Mouse (Mus musculus) gonadal fat pad, adult 2 months (tissue): ENCODE results near the gene Gm13290. TPM values are rescaled to one million over a fixed set of nuclear protein-coding genes. Genes with fewer than 3 reads are reported as not detected.
"Not testable (repeated sequence)": the region's sequence is repeated elsewhere in the genome, so short reads cannot be mapped to it uniquely, and the experiment has no call there.

Source experiments
- DNase-seq: peaks from one replicate; pipeline ENCODE4 v3.0.0-alpha.2; 2012; ENCODE audit warnings: low read depth
- polyA plus RNA-seq: library from polyadenylated mRNA; depleted of rRNA; stranded (reverse); fragments of >200 nt; gene quantifications from 2 replicates; pipeline ENCODE4 v1.2.3, GENCODE M21; 2012; rRNA removed

Gene Gm13290
- polyA plus RNA-seq = not detected in 2 replicates

DNA sequence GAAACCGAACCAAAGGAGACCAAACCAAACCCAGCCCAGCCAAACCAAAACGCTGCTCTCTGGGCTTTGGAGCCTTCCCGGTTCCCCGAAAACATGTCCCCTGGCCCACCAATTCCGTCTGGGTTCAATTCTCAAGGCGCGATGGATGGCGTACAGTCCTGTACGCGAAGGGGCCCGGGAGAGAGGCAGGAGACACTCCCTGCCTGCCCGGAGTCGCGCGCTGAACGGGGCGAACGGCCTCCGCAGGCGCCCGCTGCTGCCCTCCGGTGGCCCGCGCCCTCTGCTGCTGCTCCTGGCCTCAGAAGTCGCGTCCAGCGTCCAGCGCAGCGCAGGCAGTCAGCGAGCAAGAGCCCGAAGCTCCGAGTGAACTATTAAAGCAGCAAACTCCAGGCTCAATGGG is at the start of gene Gm13290:
Gm13290 (plus strand) TSS at position 301 of the 400 bp plus-strand sequence.
- DNase-seq = not testable (repeated sequence)

DNA sequence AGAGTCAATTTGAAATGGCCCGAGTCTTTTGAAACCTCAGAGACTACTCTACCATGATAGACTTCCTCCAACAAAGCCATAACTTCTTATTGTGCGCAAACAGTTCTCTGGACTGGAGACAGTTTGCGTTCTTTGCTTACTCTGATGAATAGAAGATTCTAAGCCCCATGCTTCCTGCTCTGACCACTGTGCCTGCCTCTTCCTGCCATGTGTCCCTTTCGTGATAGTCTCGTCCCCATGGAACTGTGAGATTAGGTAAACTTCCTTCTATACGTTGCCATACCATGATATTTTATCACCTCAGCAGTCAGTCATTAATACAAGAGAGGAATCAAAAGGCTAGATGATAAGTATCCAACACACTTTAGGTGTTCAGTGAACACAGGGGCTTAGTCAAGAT is 46.9 kb upstream of the Gm13290 start:
- DNase-seq = no peak

DNA sequence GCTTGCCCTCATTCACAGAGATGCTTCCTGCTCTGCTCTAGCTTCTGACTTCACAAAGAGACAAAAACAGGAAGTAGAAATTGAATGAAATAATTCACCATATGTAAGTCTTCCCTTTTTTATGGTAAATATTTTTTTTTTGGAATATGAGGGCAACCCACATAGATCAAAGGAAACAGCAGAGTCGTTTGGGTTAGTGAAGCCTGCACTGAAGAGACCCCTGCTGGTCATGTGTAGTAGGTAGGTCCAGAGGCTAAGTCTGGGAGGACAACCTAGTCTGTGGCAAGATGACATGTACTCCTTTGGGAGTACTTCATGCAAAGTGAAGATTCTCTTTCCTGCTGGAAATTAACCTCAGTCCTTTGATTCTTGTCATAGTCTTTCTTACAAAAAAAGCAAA is 46.3 kb upstream of the Gm13290 start:
- DNase-seq = no peak

DNA sequence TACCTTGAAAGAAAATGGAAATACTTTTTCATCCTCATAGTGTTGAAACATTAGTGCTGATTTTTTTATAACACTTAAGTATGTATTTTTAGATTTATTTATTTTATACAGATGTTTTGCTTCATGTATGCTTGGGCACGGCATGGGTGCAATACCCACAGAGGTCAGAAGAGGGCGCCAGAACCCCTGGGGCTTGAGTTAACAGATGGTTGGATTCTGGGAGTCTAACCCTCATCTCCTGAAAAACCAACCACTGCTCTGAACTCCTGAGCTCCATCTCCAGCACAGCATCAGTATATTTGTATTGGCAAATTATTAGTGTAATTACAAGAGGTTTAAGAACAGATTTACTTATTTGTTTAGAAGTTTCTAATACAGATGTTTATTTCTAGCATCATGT is 35.2 kb upstream of the Gm13290 start:
- DNase-seq = no peak

DNA sequence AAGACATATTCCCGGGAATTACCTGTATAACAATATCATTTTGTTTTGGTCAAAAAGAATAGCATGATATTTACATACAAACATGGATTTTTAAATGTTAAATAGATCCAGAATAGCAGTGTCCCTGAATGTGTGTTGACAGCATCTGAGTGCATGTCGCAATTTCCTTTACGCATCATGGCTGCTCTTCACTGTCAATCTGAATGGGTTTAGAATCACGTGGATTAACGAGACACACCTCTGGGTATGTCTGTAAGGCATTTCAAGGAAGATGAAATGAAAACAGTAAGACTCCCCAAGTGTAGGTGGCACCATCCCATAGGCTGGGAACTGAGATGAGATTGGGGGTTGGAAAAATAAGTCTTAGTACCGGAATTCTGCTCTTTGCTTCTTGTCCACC is 34.6 kb upstream of the Gm13290 start:
- DNase-seq = no peak

DNA sequence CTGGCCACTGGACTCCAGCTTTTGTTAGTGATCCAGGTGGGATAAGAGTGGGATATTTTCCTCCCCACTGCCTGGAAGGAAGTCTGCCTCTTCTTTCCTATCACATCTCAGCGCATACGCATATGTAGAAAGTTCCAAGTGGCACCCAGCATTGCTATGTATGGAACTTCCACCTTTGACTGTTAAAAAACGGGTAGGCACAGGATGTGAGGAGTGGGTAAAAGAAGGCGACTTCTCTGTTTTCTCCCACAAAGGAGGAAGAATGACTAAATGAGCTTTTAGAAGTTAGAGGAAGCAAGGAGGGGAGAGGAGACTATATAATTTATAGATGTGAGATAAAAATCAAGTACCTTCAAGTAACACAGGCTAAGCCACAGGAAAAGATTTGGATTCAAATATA is 32.2 kb upstream of the Gm13290 start:
- no peak for DNase-seq

DNA sequence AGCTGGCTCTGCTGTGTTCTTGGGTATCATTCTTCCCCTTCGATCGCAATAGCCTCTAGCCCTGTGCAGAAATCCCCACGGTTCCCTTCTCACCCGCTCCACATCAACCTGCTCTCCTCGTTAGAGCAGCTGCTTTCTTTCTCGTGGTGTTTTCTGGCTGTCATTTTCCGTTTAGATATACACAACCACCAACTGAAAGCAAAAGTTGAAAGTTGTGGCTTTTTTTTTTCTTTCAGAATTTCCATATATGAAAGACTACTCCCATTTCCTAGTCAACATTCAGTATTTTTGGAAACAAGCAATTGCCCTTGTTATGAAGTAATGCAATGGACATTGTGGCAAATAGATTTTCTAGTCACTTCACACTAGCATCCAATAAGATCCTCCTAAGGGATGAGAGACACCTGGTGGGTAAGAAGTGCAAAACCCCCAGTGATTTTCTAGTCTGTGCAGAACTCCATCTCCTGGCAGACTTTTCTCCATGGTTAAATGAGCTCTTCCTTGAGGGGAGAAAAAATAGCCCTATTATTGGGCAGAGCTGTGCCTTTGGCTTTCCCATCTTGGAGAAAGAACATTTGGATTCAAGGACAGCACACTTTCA is 30.8 kb upstream of the Gm13290 start:
- no peak for DNase-seq

DNA sequence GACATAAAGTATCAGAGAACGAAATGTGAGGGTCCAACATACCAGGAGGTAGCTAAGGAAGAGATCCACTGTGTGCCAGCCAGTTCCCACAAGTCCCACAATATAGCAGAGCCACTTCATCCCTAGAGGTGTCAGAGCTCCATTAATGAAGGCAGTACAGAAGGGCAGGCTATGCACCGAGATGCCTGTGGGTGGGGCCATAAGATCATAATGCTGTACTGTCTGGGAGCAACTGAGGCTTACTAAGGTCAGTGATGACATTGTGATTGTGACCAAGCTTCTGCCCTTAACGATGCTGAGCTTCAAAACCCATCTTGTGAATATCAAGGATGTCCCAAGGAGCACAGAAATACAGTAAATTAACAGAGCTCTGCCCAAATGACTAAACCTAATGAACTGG is 29.4 kb upstream of the Gm13290 start:
- no peak for DNase-seq

DNA sequence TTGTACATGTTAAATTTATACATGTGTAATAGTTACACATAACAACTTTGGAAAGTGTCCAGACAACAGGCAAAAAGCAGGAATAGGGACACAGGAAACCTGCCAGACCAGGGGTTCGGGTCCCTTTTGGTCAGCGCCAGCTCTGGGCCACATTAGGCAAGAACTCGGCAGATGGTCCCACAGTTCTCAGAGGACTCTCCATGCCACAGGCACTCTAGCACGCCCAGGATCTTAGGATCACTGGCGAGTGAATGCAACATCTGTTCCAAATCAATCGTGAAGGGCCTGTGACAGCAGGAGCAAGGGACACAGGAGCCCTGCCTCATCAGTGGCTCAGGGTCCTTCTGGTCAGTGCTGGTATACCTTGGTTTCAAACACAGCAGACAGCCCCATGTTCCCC is 23.7 kb upstream of the Gm13290 start:
- DNase-seq = no peak

DNA sequence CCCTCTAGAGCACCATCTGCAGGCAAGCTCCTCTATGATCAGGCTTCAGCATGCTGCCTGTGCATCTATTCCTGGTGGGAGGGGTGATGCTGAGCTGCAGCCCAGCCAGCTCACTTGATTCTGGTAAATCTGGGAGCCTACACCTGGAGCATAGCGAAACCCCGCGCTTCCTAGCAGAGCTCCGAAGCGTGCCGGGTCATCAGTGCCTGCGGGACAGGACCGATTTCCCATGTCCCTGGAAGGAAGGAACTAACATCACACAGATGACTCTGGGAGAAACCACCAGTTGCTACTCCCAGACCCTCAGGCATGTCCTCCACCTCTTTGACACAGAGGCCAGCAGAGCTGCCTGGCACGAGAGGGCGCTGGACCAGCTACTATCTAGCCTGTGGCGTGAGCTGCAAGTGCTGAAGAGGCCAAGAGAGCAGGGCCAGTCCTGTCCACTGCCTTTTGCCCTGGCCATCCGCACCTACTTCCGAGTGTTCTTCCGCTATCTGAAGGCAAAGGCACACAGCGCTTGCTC is 18.8 kb upstream of the Gm13290 start, which contains the start of gene Gm13271:
Gm13271 (plus strand) TSS at position 51 of the 523 bp plus-strand sequence.
- not testable (repeated sequence) for DNase-seq

DNA sequence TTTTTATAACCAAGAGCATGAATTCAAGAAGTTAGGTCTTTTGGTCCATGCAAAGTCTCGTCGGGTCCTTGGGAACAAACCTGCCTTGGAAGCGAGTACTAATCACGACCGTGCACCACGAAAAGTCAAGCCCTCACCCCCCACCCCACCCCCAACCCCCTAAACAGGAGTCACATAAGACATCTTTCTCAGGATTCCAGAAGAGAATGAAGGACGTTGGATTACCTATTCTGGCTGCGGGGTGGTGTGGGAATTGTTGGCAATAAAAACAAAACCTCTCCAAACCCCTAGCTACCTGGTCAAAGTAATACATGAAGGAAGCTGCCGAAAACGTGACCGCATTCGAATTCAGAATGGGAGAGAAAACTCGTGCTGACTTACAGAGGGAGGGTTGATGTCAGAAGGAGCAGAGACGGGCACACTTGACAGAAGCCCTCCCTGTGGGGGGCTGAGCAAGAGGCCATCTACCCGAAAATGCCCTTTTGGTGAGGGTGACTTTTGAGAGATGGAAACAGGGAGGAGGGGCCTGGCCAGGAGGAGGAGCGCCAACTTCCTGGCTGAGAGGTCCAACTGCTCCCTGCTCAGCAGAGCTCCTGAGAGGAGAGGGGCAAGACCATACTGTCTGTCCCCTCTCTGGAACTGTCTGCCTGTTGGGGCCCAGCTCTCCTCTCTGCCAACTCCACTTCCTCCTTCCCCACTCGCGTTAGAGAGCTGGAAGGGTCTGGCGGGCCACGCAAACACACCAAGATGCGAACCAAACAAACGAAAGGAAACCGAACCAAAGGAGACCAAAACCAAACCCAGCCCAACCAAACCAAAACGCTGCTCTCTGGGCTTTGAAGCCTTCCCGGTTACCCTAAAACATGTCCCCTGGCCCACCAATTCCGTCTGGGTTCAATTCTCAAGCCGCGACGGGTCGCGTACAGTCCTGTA is 16.8 kb upstream of the Gm13290 start:
- DNase-seq = not testable (repeated sequence)

DNA sequence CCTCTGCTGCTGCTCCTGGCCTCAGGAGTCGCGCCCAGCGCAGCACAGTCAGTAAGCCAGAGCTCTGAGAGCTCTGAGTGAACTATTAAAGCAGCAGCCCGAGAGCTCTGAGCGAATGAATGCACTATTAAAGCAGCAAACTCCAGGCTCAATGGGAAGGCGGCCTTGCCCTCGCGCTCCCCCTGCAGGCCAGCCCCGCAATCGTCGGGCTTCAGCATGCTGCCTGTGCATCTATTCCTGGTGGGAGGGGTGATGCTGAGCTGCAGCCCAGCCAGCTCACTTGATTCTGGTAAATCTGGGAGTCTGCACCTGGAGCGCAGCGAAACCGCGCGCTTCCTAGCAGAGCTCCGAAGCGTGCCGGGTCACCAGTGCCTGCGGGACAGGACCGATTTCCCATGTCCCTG is 16.0 kb upstream of the Gm13290 start:
- DNase-seq = peak; percentile 28

DNA sequence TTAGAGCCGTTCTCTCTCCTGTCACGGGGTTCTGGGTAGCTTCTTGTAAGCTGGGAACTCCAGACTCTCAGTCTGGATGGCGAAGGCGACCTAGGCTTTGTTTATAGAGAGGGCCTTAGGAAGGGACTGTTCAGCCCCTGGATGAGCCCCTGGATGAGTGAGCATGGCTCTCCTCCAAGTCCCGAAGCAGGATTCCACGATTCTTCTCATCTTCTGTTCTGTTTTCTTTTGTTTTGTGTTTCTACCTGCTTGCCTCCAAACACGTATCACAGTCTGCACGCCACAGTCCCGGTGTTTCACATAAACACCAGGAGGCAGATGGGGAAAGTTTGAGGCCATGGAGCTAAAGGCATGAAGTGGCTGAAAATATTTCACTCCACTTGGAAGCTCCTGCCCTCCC is 14.9 kb upstream of the Gm13290 start:
- DNase-seq = not testable (repeated sequence)

DNA sequence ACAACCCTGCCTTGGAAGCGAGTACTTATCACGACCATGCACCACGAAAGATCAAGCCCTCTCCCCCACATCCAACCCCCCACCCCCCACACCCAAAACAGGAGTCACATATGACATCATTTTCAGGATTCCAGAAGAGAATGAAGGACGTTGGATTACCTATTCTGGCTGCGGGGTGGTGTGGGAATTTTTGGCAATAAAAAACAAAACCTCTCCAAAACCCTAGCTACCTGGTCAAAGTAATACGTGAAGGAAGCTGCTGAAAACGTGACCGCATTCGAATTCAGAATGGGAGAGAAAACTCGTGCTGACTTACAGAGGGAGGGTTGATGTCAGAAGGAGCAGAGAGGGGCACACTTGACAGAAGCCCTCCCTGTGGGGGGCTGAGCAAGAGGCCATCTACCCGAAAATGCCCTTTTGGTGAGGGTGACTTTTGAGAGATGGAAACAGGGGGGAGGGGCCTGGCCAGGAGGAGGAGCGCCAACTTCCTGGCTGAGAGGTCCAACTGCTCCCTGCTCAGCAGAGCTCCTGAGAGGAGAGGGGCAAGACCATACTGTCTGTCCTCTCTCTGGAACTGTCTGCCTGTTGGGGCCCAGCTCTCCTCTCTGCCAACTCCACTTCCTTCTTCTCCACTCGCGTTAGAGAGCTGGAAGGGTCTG is 13.9 kb upstream of the Gm13290 start, which contains the start of gene Gm13283:
Gm13283 (plus strand) TSS at position 510 of the 659 bp plus-strand sequence.
- DNase-seq = not testable (repeated sequence)

DNA sequence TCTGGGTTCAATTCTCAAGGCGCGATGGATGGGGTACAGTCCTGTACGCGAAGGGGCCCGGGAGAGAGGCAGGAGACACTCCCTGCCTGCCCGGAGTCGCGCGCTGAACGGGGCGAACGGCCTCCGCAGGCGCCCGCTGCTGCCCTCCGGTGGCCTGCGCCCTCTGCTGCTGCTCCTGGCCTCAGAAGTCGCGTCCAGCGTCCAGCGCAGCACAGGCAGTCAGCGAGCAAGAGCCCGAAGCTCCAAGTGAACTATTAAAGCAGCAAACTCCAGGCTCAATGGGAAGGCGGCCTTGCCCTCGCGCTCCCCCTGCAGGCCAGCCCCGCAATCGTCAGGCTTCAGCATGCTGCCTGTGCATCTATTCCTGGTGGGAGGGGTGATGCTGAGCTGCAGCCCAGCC is 13.2 kb upstream of the Gm13290 start:
- not testable (repeated sequence) for DNase-seq

DNA sequence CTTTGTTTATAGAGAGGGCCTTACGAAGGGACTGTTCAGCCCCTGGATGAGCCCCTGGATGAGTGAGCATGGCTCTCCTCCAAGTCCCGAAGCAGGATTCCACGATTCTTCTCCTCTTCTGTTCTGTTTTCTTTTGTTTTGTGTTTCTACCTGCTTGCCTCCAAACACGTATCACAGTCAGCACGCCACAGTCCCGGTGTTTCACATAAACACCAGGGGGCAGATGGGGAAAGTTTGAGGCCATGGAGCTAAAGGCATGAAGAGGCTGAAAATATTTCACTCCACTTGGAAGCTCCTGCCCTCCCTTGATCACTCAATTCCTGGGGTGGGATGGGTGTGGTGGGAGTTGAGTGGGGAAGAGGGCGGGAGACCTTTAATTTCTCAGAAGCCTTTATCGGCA is 11.9 kb upstream of the Gm13290 start:
- not testable (repeated sequence) for DNase-seq

DNA sequence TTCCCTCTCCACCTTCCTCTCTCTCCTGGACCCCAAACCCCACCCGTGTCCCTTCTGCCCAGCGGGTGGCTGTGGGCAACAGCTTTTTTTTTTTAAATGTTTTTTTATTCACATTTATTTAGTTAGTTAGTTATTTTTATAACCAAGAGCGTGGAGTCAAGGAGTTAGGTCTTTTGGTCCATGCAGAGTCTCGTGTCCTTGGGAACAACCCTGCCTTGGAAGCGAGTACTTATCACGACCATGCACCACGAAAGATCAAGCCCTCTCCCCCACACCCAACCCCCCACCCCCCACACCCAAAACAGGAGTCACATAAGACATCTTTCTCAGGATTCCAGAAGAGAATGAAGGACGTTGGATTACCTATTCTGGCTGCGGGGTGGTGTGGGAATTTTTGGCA is 11.3 kb upstream of the Gm13290 start:
- DNase-seq = not testable (repeated sequence)

DNA sequence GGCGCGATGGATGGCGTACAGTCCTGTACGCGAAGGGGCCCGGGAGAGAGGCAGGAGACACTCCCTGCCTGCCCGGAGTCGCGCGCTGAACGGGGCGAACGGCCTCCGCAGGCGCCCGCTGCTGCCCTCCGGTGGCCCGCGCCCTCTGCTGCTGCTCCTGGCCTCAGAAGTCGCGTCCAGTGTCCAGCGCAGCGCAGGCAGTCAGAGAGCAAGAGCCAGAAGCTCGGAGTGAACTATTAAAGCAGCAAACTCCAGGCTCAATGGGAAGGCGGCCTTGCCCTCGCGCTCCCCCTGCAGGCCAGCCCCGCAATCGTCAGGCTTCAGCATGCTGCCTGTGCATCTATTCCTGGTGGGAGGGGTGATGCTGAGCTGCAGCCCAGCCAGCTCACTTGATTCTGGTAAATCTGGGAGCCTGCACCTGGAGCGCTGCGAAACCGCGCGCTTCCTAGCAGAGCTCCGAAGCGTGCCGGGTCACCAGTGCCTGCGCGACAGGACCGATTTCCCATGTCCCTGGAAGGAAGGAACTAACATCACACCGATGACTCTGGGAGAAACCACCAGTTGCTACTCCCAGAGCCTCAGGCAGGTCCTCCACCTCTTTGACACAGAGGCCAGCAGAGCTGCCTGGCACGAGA is 10.1 kb upstream of the Gm13290 start:
- not testable (repeated sequence) for DNase-seq

DNA sequence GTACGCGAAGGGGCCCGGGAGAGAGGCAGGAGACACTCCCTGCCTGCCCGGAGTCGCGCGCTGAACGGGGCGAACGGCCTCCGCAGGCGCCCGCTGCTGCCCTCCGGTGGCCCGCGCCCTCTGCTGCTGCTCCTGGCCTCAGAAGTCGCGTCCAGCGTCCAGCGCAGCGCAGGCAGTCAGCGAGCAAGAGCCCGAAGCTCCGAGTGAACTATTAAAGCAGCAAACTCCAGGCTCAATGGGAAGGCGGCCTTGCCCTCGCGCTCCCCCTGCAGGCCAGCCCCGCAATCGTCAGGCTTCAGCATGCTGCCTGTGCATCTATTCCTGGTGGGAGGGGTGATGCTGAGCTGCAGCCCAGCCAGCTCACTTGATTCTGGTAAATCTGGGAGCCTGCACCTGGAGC is 3.0 kb downstream of the Gm13290 start, which contains the start of gene Gm13289:
Gm13289 (plus strand) TSS at position 301 of the 400 bp plus-strand sequence.
- DNase-seq = not testable (repeated sequence)

DNA sequence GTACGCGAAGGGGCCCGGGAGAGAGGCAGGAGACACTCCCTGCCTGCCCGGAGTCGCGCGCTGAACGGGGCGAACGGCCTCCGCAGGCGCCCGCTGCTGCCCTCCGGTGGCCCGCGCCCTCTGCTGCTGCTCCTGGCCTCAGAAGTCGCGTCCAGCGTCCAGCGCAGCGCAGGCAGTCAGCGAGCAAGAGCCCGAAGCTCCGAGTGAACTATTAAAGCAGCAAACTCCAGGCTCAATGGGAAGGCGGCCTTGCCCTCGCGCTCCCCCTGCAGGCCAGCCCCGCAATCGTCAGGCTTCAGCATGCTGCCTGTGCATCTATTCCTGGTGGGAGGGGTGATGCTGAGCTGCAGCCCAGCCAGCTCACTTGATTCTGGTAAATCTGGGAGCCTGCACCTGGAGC is 5.9 kb downstream of the Gm13290 start, which contains the start of gene Gm13272:
Gm13272 (plus strand) TSS at position 301 of the 400 bp plus-strand sequence.
- DNase-seq = not testable (repeated sequence)

DNA sequence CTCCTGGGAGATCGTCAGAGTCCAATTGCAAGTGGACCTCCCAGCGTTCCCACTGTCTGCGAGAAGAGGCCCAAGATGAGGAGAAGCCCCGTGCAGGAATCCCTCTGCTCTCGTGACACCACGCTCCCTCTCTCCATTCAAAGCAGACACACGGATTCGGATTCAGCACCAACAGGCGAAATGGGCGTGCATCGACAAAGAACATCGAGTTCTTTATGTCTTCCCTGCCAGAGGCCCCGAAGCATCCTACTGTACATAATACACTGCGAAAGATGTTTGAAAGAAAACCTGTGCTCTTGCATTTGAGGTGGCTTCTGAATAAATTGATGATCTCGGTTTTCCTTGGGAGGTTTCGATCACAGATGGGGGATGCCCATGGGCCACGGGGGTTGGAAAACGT is 6.7 kb downstream of the Gm13290 start:
- DNase-seq = not testable (repeated sequence)
